Mouse (Mus musculus) myocyte (in vitro differentiated cells): ENCODE measurements around the gene Irf3. TPM values are rescaled to one million over a fixed set of nuclear protein-coding genes. Genes with fewer than 3 reads are reported as not detected.

Experiments
- H3K27me3 ChIP-seq: one replicate; pipeline ENCODE4 v1.6.1; 2011; ENCODE audit not compliant: control insufficient read depth, insufficient read depth, insufficient read length
- H3K36me3 ChIP-seq: one replicate; pipeline ENCODE4 v1.6.1; 2011; ENCODE audit not compliant: control insufficient read depth, insufficient read depth
- H3K4me2 ChIP-seq: one replicate; pipeline ENCODE4 v1.6.1; 2011; ENCODE audit warnings: low read depth, control low read depth
- H3K4me3 ChIP-seq: one replicate; pipeline ENCODE4 v1.5.1; 2011; ENCODE audit warnings: mild to moderate bottlenecking, control low read depth, moderate library complexity
- H3K79me2 ChIP-seq: one replicate; pipeline ENCODE4 v1.6.1; 2011; ENCODE audit not compliant: control insufficient read depth, insufficient read depth
- H3ac ChIP-seq: one replicate; pipeline ENCODE4 v1.6.1; 2011; ENCODE audit not compliant: control insufficient read depth, insufficient read length
- CEBPB ChIP-seq: IDR thresholded peaks from 2 replicates; pipeline ENCODE4 v1.6.1; 2011; ENCODE audit warnings: mild to moderate bottlenecking, moderate library complexity; ENCODE audit not compliant: poor library complexity, insufficient read depth, severe bottlenecking
- E2F4 ChIP-seq: IDR thresholded peaks from one replicate; pipeline ENCODE4 v1.6.1; 2011; ENCODE audit warnings: mild to moderate bottlenecking, control low read depth, moderate library complexity; ENCODE audit not compliant: insufficient read depth
- MAX ChIP-seq: IDR thresholded peaks from one replicate; pipeline ENCODE4 v1.6.1; 2011; ENCODE audit warnings: low read depth, mild to moderate bottlenecking, control low read depth
- MYOD1 ChIP-seq, 3 experiments: IDR thresholded peaks; one replicate each; pipeline ENCODE4 v1.6.1; 2011; ENCODE audit warnings: control low read depth in 2 of 3, low read depth in 2 of 3, mild to moderate bottlenecking in 2 of 3, moderate library complexity in 1 of 3; ENCODE audit not compliant: insufficient read length in 2 of 3, control insufficient read depth in 1 of 3
- MYOG ChIP-seq, 3 experiments: IDR thresholded peaks; one replicate each; pipeline ENCODE4 v1.6.1; 2011; ENCODE audit warnings: control low read depth in 2 of 3, low read depth in 2 of 3, mild to moderate bottlenecking in 2 of 3; ENCODE audit not compliant: insufficient read length in 2 of 3, control insufficient read depth in 1 of 3, insufficient read depth in 1 of 3
- POLR2A ChIP-seq: IDR thresholded peaks from one replicate; pipeline ENCODE4 v1.6.1; 2011; ENCODE audit warnings: low read depth, mild to moderate bottlenecking, control low read depth, moderate library complexity; ENCODE audit not compliant: insufficient read length
- POLR2AphosphoS2 ChIP-seq: IDR thresholded peaks from one replicate; pipeline ENCODE4 v1.6.1; 2011; ENCODE audit warnings: low read depth, control low read depth; ENCODE audit not compliant: insufficient read length
- REST ChIP-seq: IDR thresholded peaks from one replicate; pipeline ENCODE4 v1.6.1; 2011; ENCODE audit warnings: mild to moderate bottlenecking, control low read depth, moderate library complexity; ENCODE audit not compliant: insufficient read depth, insufficient read length
- SRF ChIP-seq: IDR thresholded peaks from one replicate; pipeline ENCODE4 v1.6.1; 2011; ENCODE audit warnings: low read depth; ENCODE audit not compliant: control insufficient read depth, insufficient read length
- TCF12 ChIP-seq: IDR thresholded peaks from one replicate; pipeline ENCODE4 v1.6.1; 2011; ENCODE audit warnings: mild to moderate bottlenecking, control low read depth; ENCODE audit not compliant: poor library complexity, insufficient read depth, severe bottlenecking
- TCF3 ChIP-seq: IDR thresholded peaks from one replicate; pipeline ENCODE4 v1.6.1; 2011; ENCODE audit warnings: low read depth, control low read depth; ENCODE audit not compliant: insufficient read length
- USF1 ChIP-seq: IDR thresholded peaks from one replicate; pipeline ENCODE4 v1.6.1; 2011; ENCODE audit warnings: low read depth, mild to moderate bottlenecking, control low read depth, moderate library complexity
- polyA plus RNA-seq: library from polyadenylated mRNA; unstranded; fragments of >200 nt; fragmentation: generic; extraction: Trizol; gene quantifications from one replicate; pipeline ENCODE4 v1.2.1, GENCODE M21; 2012; ENCODE audit warnings: missing spikeins

Irf3 gene
- polyA plus RNA-seq, 1 experiment, result 45.1 TPM

GRCm38 (mm10) chr7:44962831-44963230 lies 34.6 kb upstream of the Irf3 start:
- TF ChIP-seq E2F4, result no peak
- no peak for TF ChIP-seq MYOG (IDR thresholded peaks at IDR 0.05; ENCODE audit: control insufficient read depth in 1 of 3, insufficient read depth in 1 of 3, insufficient read length in 2 of 3, low read depth in 2 of 3)
- TF ChIP-seq MAX, result no peak
- no peak for TF ChIP-seq SRF
- TF ChIP-seq USF1, result no peak
- no peak for TF ChIP-seq POLR2AphosphoS2
- TF ChIP-seq MYOD1 (IDR thresholded peaks at IDR 0.05; ENCODE audit: control insufficient read depth in 1 of 3, insufficient read length in 2 of 3, low read depth in 2 of 3), result no peak
- no peak for TF ChIP-seq POLR2A
- TF ChIP-seq CEBPB, result no peak
- TF ChIP-seq TCF3, result no peak
- no peak for TF ChIP-seq REST
- no peak for TF ChIP-seq TCF12
- no peak overlapping the region for H3K4me2 ChIP-seq
- no peaks in the 10 kb centered on the region for H3K36me3 ChIP-seq
- no peak overlapping the region for H3ac ChIP-seq
- no peak overlapping the region for H3K4me3 ChIP-seq
- H3K79me2 ChIP-seq, result no peaks in the 10 kb centered on the region
- no peaks in the 10 kb centered on the region for H3K27me3 ChIP-seq

- H3K36me3 ChIP-seq, result no peaks in the 10 kb centered on the region
Observed at GRCm38 (mm10) chr7:44964990-44965389, 32.5 kb upstream of the Irf3 start.

GRCm38 (mm10) chr7:44965975-44966374 lies 31.5 kb upstream of the Irf3 start:
- Histone ChIP-seq H3K4me3 (no peak overlapping the region), H3K79me2 (no peaks in the 10 kb centered on the region), H3ac (no peak overlapping the region), H3K4me2 (no peak overlapping the region), H3K27me3 (no peaks in the 10 kb centered on the region), H3K36me3 (no peaks in the 10 kb centered on the region)
- TF ChIP-seq USF1 (no peak), CEBPB (no peak), TCF3 (no peak), REST (no peak), TCF12 (no peak), POLR2A (no peak)

More at GRCm38 (mm10) chr7:44964990-44965389, 32.5 kb upstream of the Irf3 start:
- Histone ChIP-seq H3ac (no peak overlapping the region), H3K79me2 (no peaks in the 10 kb centered on the region), H3K27me3 (no peaks in the 10 kb centered on the region), H3K4me2 (no peak overlapping the region), H3K4me3 (no peak overlapping the region)
- TF ChIP-seq TCF3 (no peak), POLR2A (no peak), CEBPB (no peak), TCF12 (no peak), POLR2AphosphoS2 (no peak), REST (no peak), MYOD1 (IDR thresholded peaks at IDR 0.05; ENCODE audit: control insufficient read depth in 1 of 3, insufficient read length in 2 of 3, low read depth in 2 of 3) (no peak), MYOG (IDR thresholded peaks at IDR 0.05; ENCODE audit: control insufficient read depth in 1 of 3, insufficient read depth in 1 of 3, insufficient read length in 2 of 3, low read depth in 2 of 3) (no peak), MAX (no peak), E2F4 (no peak), USF1 (no peak), SRF (no peak)

- no peaks in the 10 kb centered on the region for H3K36me3 ChIP-seq
- H3ac ChIP-seq, result no peak overlapping the region
- H3K4me2 ChIP-seq, result no peak overlapping the region
- no peak for TF ChIP-seq POLR2AphosphoS2
- no peak for TF ChIP-seq E2F4
- no peak for TF ChIP-seq MYOG (IDR thresholded peaks at IDR 0.05; ENCODE audit: control insufficient read depth in 1 of 3, insufficient read depth in 1 of 3, insufficient read length in 2 of 3, low read depth in 2 of 3)
- TF ChIP-seq POLR2A, result no peak
- TF ChIP-seq REST, result no peak
- TF ChIP-seq USF1, result no peak
- TF ChIP-seq MYOD1 (IDR thresholded peaks at IDR 0.05; ENCODE audit: control insufficient read depth in 1 of 3, insufficient read length in 2 of 3, low read depth in 2 of 3), result no peak
- H3K4me3 ChIP-seq, result no peak overlapping the region
- H3K27me3 ChIP-seq, result no peaks in the 10 kb centered on the region
- H3K79me2 ChIP-seq, result no peaks in the 10 kb centered on the region
Observed at GRCm38 (mm10) chr7:44966638-44967037, 30.8 kb upstream of the Irf3 start.

- H3K4me2 ChIP-seq, result no peak overlapping the region
- H3K27me3 ChIP-seq, result no peaks in the 10 kb centered on the region
- H3K79me2 ChIP-seq, result no peaks in the 10 kb centered on the region
- TF ChIP-seq TCF3 (no peak), MYOD1 (IDR thresholded peaks at IDR 0.05; ENCODE audit: control insufficient read depth in 1 of 3, insufficient read length in 2 of 3, low read depth in 2 of 3) (no peak), TCF12 (no peak), POLR2AphosphoS2 (no peak), USF1 (no peak), E2F4 (no peak), SRF (no peak), CEBPB (no peak)
- no peak overlapping the region for H3ac ChIP-seq
- H3K4me3 ChIP-seq, result no peak overlapping the region
- H3K36me3 ChIP-seq, result no peaks in the 10 kb centered on the region
Observed at GRCm38 (mm10) chr7:44970231-44970691, 27.2 kb upstream of the Irf3 start.
